Mouse (Mus musculus) left cerebral cortex, postnatal 25 days (tissue): ENCODE data around the gene Lrif1. TPM values are rescaled to one million over a fixed set of nuclear protein-coding genes. Genes with fewer than 3 reads are reported as not detected.
A peak's percentile ranks its signal among the peaks of the same experiment; 100 is the strongest.
"Not testable (repeated sequence)": the region's sequence is repeated elsewhere in the genome, so short reads cannot be mapped to it uniquely, and the experiment has no call there.

Experiments used
- DNase-seq, 2 experiments: peaks; one replicate each; pipeline ENCODE4 v3.0.0; 2022; ENCODE audit warnings: low spot score in 2 of 2, mixed read lengths in 1 of 2
- intact Hi-C: fragments of 180-260 bp; cut with DNase I; formaldehyde crosslinking; loops from one replicate; pipeline ENCODE4 v1.15.1; 2025
- total RNA-seq, 2 experiments: library from RNA; stranded (reverse); gene quantifications; 2 replicates each; pipeline ENCODE4 v1.2.3; 2021

The Lrif1 gene
- total RNA-seq, result 10 to 100 TPM; 20.9 to 27.3 TPM

DNA sequence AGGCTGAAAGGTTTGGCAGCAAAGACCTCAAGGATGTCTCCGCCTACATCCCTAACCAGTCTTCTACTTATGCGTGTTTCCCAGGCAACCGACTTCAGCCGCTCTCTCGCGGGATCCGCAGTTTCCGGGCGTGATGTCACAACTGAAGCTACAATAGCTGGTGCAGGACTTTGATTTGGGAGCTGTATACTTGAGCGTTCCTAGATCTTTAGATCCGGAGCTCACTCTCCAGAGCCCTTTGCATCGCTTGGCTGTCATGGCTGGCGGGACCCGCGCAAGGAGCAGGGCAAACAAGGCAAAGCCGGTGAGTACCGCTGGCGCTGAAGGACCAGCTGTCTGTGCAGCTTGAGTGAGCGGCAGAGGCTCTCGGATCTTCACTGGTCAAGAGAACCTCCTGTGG is at the start of gene Lrif1:
TSS of gene Lrif1 (plus strand) at position 158 of the 400 bp plus-strand sequence.
- intact Hi-C loops, result loop anchor here (1.0 kb wide), 1 partner anchor 37 kb away; no protein-coding TSS in a partner anchor
- DNase-seq, result peak; percentile 89 to 96

DNA sequence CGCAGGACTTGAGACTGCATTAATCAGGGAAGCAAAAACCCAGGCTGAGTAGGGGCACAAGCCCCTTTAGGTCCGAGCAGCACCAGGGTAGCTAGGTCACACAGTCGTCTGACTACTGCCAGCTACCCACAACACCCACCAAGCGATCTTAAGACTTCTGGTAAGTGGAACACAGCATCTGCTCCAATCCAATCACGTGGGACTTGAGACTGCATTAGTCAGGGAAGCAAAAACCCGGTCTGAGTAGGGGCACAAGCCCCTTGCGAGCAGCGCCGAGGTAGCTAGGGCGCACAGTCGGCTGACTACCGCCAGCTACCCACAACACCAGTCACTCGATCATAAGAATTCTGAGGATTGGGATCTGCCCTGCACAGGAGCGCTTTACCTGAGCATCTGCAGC is 12.0 kb upstream of the Lrif1 start:
- DNase-seq, intact Hi-C loops: not testable (repeated sequence)

DNA sequence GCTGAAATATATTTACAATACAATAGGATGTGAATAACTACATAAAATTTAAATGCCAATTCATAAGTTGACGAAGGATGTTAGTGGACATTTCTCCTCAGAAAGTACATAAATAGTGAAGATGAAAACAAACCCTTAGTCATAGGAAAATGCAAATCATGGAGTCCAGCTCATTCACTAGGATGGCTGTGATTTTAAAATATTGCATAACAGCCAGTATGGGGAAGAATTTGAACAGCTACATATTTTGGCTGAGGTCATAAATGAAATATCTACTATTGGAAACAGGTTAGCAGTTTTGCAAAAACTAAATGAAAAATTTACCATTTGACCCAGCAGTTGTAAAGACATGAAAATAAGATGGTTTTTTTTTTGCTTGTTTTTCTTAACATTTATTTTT is 594 bp downstream of the Lrif1 start:
- no peak for DNase-seq
- intact Hi-C loops, result loop anchor here (1.0 kb wide), 1 partner anchor 37 kb away; no protein-coding TSS in a partner anchor

DNA sequence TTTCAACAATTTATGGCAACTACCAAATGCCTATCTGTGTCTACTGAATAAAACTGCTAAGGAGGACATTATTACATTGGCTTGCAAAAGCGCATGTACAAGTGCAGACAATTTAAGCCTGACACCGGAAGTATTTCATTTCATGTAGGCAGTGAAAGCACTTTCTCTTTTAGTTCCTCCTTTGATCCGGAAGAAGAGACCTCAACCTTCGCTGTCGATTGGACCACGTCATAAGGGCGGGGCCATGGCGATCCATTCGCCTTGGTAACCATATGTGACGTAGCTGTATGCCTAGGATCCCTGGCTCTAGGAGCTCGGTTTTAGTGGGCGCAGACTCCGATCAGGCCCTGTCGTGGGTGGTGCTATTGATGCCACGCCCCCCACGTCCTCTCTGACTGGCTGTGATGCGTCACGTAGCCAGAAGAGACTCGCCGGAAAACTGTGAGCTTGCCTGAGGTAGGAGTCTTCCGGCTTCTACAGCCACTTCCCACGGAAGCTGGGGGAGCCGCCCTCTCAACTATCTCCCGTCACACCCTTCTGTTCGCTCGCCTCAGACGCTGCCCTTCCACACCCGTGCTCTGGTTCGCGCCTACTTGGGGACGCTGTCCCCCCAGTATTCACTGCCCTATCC is 36.7 kb downstream of the Lrif1 start:
- intact Hi-C loops, result loop anchor here (1.0 kb wide), 2 partner anchors 36 to 174 kb away; partner anchors contain the start of genes Cept1 and Dram2
- DNase-seq, result peak; percentile 95 to 99

DNA sequence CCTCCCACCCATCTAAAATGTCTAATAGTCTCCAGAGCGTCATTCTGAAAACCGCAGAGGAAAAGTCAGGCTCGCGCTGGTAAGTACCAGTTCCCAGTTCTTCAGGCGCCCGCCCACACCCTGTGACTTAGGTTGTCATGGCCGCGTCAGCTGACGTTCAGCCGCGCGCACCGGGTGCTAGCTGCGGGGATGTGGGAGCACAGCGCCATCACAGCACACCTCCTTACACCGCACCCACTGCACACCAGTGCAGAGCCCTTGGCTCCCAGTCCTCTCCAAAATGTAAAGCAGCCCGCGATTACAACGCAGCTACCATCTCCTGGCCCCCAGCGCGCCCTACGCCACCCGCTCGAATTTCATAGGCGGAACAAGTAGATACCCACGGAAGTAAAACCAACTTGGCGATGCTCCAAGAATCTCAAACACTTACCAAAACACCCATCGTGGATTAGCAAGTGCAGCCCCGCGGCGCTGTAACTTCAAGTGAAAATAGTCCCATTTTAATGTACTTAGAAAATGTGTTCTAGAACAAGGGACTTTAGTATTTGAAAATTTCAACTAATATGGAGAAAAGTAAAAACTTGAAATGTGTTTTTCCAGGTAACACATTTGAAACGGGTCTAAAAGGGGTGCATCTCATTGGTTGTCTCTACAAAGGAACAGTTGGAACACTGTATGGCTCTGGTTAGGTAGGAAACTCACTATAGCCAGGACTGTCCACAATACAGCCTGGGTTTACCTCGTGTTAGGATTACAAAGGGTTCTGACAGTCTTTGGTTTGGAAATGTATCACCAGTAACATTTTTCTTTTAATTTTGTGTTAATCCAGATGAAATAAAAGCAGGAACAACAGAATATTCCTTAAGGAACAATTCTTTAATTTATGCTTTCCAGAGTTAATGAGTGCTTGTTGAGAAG is 37.5 kb downstream of the Lrif1 start:
- intact Hi-C loops, result loop anchor here (1.0 kb wide), 2 partner anchors 37 to 175 kb away; partner anchors contain the start of genes Cept1 and Dram2
- peak; percentile 93 to 95 for DNase-seq

DNA sequence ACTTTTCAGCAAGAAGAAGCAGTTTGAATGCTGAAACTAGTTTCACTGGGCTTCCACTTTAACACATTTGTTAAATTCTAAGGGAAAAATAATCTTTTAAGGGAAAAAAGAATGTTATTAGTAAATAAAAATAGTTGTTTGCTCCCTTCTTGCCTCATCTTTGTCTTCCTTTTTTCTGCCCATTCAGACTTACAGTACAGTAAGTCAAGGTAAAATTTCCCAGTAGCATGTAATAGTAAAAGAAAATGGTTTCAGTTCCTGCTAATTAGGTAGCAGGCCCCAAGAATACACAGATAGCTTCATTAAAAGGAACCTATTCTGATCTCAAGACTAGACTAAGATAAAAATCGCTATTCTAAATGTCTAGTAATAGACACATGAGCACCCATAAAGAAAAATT is 71.1 kb downstream of the Lrif1 start:
- no peak for DNase-seq
- intact Hi-C loops, result no loop called here

DNA sequence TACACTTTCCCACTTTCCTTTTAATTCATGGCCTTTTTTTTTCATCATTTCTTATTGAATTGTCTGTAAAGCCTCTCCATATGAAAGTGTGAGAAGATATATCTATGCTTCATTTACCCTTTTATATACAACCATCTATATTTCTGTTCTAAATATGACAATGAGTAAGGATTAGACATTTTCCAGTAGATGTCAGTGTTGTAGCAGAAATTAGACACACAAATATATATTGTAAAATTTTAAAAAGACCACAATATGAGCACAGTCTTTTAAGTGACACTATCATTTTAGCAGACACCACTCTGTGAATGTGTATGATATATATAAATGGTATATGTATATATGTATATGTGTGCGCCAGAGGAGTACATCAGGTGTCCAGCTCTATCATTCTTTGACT is 87.0 kb downstream of the Lrif1 start:
- no peak for DNase-seq
- intact Hi-C loops, result loop anchor here (2.0 kb wide), 1 partner anchor 109 kb away; no protein-coding TSS in a partner anchor

DNA sequence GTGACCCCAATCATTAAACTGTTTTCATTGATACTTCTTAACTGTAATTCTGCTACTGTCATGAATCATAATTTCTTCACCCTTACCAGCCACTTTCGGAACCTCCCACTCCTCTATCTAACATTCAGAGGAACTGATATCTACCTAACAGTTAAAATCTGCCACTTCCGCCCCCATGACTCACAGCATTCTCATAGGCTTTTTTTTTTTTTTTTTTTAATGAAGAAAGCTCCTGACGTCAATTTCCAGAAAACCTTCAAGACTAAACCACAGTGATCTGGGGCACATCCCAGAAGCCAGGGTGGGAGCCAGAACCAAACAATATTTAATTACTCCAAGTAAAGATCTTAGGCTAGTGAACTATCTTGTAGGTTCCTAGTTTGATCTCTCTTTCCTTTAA is 100.3 kb downstream of the Lrif1 start:
- intact Hi-C loops, result no loop called here
- no peak for DNase-seq

Other genes starting within 250 kb of the Lrif1 start
- gene Dennd2d, start 202.6 kb upstream of the Lrif1 start, total RNA-seq, result under 1 TPM in 1 of 2 experiments, not detected in 1; 0.44 TPM
- gene Dram2, start 137.2 kb upstream of the Lrif1 start, total RNA-seq, result 10 to 100 TPM; 35.7 to 37.3 TPM
- gene Cept1, start 137.2 kb upstream of the Lrif1 start, total RNA-seq, result 10 to 100 TPM; 44.8 to 49.4 TPM
- 10 to 100 TPM in 1 of 2 experiments, 1 to 10 TPM in 1; 9.6 to 11.8 TPM for gene Cd53, start 105.2 kb downstream of the Lrif1 start, total RNA-seq
- not detected for gene Olfr266, start 141.3 kb downstream of the Lrif1 start, total RNA-seq